Mouse (Mus musculus): ENCODE measurements around the gene Foxd2.
A peak's percentile ranks its signal among the peaks of the same experiment; 100 is the strongest.

Foxd2 gene

GRCm38 (mm10) chr4:114909602-114910484 is 1.2 kb upstream of the Foxd2 start:
- peak; percentile 70 for DNase-seq

DNA sequence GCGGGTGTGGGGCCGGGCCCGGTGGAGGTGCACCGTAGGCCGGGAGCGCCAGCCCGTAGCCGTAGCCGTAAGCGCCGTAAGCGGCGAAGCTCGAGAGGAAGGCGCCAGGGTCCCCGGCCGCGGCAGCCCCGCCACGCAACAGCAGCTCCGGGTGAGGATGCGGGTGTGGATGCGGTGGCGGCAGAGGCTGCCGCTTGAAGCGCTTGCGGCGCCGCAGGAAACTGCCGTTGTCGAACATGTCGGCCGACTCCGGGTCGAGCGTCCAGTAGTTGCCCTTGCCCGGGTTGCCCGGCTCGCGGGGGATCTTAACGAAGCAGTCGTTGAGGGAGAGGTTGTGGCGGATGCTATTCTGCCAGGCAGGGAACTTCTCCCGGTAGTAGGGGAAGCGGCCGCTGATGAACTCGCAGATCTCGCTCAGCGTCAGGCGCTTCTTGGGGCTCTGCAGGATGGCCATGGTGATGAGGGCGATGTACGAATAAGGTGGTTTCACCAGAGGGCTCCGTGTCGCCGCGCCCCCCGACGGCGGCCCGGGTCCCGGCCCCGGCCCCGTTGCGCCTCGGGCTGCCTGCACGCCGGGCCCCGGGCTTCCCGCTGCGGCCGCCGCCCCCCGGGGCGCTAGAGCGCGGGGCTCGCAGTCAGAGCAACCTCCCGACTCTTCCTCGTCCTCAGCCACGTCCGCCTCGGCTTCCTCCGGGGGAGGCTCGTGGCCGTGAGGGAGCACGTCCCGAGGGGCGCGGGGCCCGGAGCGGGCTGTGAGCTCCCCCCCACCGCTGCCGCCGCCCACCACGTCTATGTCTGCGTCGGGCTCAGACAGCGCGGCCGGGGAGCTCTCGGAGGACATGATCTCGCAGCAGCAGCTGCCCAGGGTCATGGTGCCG is 483 bp downstream of the Foxd2 start:
- peak; percentile 70 for DNase-seq

DNA sequence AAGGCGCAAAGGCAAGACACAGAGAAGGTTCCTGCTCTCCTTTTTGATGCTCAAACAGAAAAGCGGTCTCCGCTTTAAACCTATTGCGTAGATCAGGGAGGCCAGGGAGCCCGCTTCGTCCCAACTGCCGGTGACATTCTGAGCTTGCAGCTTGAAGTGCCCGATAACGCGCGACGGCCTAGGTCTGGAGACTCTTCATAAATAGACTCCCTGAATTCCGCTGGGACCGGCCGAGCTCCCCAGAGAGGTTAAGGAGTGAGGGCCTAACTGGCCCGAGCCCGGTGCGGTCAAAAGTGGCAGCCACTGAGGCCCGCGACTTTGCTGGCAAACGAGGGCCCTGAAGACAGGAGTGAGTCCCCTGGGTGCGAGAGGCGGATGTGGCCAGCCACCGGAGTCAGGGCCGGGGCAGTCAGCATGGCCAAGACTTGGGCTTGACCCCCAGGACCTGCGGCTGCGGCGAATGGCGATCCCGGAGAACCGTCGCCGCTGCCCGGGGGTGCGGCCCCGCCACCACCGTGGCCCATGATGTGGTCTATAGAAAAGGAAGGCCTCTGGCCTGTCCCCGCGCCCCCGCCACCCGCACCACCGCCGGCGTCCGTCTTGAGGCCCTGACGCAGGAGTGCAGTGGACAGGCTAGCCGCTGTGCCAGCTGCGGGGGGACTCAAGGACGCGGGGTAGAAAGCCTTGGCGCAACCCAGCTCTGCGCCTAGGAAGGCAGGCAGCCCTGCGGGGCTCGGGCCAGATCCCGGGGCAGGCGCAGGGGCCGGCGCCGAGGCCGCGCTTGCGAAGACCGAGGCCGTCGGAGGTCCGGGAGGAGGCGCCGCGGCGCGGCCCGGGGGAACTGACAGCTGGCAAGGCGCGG is 1.4 kb downstream of the Foxd2 start:
- peak; percentile 19 for DNase-seq

GRCm38 (mm10) chr4:114905969-114906680 is 2.5 kb downstream of the Foxd2 start:
- no peak for DNase-seq

DNA sequence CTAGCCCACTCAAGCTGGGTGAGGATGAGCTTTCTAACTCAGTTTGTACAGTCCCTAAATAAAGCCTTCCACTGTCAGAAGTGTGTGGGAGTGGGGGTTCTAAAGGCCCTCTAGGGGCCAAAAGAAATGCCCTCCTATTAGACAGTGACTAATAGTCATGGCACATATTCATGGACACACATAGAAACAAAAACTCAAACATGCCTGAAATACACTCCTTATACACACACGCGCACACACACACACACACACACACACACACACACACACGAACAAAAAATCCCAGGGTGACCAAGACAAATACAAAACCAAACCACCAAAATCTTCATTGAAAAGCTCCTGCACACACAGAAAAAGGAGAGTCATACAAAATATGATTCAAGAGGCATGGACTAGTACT is 3.2 kb downstream of the Foxd2 start:
- no peak for DNase-seq

GRCm38 (mm10) chr4:114903422-114903782 is 5.3 kb downstream of the Foxd2 start:
- no peak for DNase-seq

- no peak for DNase-seq
These were observed 5.8 kb downstream of the Foxd2 start for GRCm38 (mm10) chr4:114902641-114903421.

DNA sequence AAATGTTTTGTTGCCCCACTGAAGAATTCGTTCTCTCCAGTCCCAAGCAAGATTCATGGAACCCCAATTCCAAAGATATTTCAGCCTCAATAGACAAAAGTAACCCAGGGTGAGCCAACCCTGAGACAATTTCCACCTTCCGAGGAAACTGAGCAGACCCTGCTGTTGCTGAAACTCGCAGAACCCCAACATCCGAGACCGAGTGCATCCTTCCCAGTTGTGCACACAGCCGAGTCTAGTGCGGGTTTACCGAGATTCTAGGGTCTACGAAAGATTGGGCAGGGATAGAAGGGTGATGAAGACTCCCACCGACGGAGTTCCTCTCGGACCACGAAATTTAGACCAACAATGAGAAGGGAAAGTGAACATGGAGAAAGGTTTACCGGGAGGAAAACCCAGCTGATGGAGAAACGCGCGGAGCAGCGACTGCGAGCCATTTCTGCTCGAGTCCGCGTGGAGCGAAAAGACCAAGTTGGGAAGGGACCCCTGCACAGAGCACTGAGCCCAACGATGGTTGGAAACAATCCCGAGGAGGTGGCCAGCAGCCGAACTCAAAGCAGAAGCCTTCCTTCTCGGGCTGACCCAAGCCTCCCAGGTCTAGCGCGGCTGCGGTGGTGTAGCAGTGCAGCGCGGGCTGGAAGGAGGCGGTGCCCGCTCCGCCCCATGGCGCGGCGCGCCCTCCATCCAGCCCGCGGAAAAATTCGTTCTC is 6.9 kb downstream of the Foxd2 start:
- peak; percentile 17 for DNase-seq

DNA sequence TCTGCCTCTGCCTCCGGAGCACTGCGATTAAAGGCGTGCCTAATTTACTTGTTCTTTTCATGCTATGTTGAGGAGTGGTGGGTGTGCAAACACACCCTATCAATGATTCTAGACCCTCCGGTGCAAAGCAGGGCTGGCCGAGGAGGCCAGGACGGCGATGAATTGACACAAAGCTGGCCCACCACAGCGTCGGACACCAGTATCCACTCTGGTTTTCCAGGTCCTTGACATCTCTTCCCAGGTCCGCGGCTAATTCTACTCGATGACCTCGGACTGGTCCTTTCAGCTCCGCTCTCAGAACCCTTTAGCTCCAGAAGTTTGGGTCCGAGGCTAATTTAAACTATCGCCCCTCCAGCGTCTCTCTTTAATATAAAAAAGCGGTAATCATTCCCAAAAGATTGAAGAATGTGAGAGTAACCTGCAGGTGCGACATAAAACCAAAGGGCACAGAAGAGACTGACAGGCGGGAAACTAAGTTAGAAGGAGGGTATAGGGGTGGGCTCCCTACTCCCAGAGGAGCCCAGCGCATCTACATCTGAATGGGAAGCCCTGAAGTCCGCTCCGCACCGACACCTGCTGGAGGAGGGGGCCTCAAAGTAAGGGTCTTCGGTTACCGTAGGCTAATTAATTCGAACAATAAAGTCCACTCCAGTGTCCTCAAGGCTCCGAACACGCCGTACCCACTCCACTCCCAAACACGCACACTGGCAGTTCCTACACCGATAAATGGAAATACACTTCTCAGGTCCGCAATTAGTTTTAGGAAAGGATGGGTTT is 7.6 kb downstream of the Foxd2 start:
- DNase-seq, result no peak

DNA sequence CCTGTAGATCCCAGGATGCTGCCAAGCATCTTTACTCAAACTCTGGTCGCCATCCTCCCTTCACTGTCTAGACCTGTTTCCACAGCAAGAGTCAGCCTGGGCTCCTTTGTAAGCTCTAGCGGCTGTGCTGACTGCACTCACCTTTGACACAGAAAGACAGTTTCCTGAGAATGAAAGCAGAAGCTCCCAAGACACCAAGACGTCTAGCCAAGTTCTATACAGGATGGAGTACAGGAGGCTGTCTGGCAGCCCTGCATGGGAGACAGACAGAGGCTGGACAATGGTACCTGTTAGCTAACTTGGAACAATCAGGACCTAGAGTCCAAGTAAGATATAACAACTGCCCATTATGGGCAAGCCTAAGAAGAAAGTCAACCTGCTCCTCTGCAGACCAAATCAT is 8.8 kb downstream of the Foxd2 start:
- DNase-seq, result no peak

- DNase-seq, result peak; percentile 28
These were observed 10.8 kb downstream of the Foxd2 start for GRCm38 (mm10) chr4:114897853-114898252.

DNA sequence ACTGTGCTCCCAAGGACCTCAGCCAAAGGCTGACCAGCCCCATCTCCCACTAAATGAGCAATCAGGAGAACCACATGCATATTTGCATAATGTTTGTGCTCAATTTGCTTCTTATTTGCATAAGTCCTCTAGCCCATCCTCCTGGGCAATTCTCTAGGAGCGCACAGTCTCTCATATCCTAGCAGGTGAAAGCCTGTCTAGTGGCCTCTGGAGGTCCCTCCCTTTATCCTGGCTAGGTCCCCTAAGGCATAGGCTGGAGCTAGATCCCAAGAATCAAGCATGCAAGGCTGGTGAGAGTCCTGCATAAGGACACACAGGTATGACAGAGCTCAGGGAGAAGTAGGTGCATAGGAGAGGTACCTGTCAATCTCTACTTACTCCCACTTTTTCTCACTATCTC is 26.4 kb downstream of the Foxd2 start:
- no peak for DNase-seq

- DNase-seq, result no peak
These were observed 32.2 kb downstream of the Foxd2 start for GRCm38 (mm10) chr4:114876441-114876972.

GRCm38 (mm10) chr4:114869765-114870490 is 38.7 kb downstream of the Foxd2 start:
- DNase-seq, result no peak

- DNase-seq, result no peak
These were observed 45.5 kb downstream of the Foxd2 start for GRCm38 (mm10) chr4:114863166-114863565.

DNA sequence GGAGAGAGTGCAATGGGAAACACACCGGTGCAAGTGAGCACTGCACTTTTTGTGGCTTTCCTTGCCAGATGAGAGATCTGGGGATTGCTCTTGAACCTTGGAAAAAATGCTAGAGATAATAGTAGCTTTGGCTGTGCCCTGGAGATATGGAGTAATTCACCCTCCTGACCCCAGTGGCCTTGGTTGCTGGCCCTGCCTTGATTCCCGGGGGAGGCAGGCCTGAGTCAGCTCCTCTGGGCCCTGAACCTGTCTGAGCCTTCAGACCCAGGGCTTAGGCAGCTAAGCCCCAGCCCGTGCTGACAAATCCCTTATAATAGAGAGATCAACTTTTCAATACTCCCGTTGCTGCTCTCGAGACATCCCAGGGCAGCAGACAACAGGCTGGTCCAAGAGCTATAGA is 50.2 kb downstream of the Foxd2 start:
- DNase-seq, result no peak

Measured in thymus, postnatal 4 days (tissue).